Mouse (Mus musculus) olfactory bulb, adult 2 months (tissue): Measurements from ENCODE around the gene Mlf1. TPM values are rescaled to one million over a fixed set of nuclear protein-coding genes. Genes with fewer than 3 reads are reported as not detected.

ENCODE experiments used
- H3K27ac ChIP-seq: fragments of 200-500 bp; 2 replicates; pipeline ENCODE4 v1.5.1; 2012; ENCODE audit warnings: low read depth, low read length; ENCODE audit not compliant: insufficient read depth
- H3K4me1 ChIP-seq: fragments of 200-500 bp; 2 replicates; pipeline ENCODE4 v1.6.1; 2012; ENCODE audit warnings: low read length; ENCODE audit not compliant: control insufficient read depth, insufficient read depth
- H3K4me3 ChIP-seq: fragments of 200-500 bp; 2 replicates; pipeline ENCODE4 v1.5.1; 2012; ENCODE audit warnings: mild to moderate bottlenecking, low read depth, low read length, moderate library complexity; ENCODE audit not compliant: insufficient read depth
- CTCF ChIP-seq: fragments of 200-500 bp; IDR thresholded peaks from 2 replicates; pipeline ENCODE4 v1.5.1; 2012; ENCODE audit warnings: low read depth, mild to moderate bottlenecking, low read length, moderate library complexity; ENCODE audit not compliant: insufficient read depth
- POLR2A ChIP-seq: fragments of 200-500 bp; IDR thresholded peaks from 2 replicates; pipeline ENCODE4 v1.6.1; 2012; ENCODE audit warnings: mild to moderate bottlenecking, low read depth, low read length, moderate library complexity; ENCODE audit not compliant: insufficient read depth
- WGBS: fragments of 180-500 bp; shearing (Covaris S2); methylation state at CpG from one replicate; pipeline ENCODE4 v1.1.7; 2018; 5-methylcytosine and 5-hydroxymethylcytosine counted together
- polyA plus RNA-seq: library from polyadenylated mRNA; stranded (reverse); fragments of >200 nt; gene quantifications from 2 replicates; pipeline ENCODE4 v1.2.4, GENCODE M21; 2012; ENCODE audit warnings: low replicate concordance; ENCODE audit not compliant: missing spikeins, insufficient read depth, insufficient read length

Mlf1 gene
- polyA plus RNA-seq, 1 experiment: not detected

GRCm38 (mm10) chr3:67429338-67429998 lies 55.6 kb downstream of the Mlf1 start:
- no peak overlapping the region; the same call in 1 of the 2 replicates for H3K4me3 ChIP-seq
- peaks cover 5% of the 10 kb centered on the region; the same call in 1 of the 2 replicates for H3K4me1 ChIP-seq
- no peak overlapping the region for H3K27ac ChIP-seq
- 28% methylated on average over 8 of the region's 8 CpGs for WGBS
- no peak for TF ChIP-seq CTCF
- TF ChIP-seq POLR2A: no peak

GRCm38 (mm10) chr3:67429999-67430380 lies 56.1 kb downstream of the Mlf1 start, which contains the start of gene Gfm1:
Gene Gfm1, plus strand, starts transcription at chr3:67430096.
- Histone ChIP-seq H3K4me1 (peaks cover 5% of the 10 kb centered on the region; the same call in 1 of the 2 replicates), H3K27ac (no peak within 1 kb of the TSS), H3K4me3 (peak within 1 kb of the TSS; percentile 81)
- TF ChIP-seq POLR2A (peak; percentile 70), CTCF (peak; percentile 80)
- WGBS: under 1% methylated on average over 24 of the region's 24 CpGs

- Histone ChIP-seq H3K4me3 (no peak overlapping the region), H3K4me1 (peaks cover 5% of the 10 kb centered on the region; the same call in 1 of the 2 replicates), H3K27ac (no peak overlapping the region)
- TF ChIP-seq CTCF (no peak), POLR2A (no peak)
- WGBS: 93% methylated on average over 6 of the region's 6 CpGs
These were observed 60.1 kb downstream of the Mlf1 start for GRCm38 (mm10) chr3:67434011-67434410.

GRCm38 (mm10) chr3:67447143-67447542 lies 73.2 kb downstream of the Mlf1 start:
- 93% methylated on average over 2 of the region's 2 CpGs for WGBS
- Histone ChIP-seq H3K4me3 (no peak overlapping the region), H3K27ac (no peak overlapping the region), H3K4me1 (no peaks in the 10 kb centered on the region)
- no peak for TF ChIP-seq POLR2A
- TF ChIP-seq CTCF: no peak

Other genes with a start within 250 kb of the Mlf1 start
- not detected in 2 replicates for gene Gm17402, start 1.1 kb downstream of the Mlf1 start, polyA plus RNA-seq
- not detected in 2 replicates for gene Gfm1, start 56.0 kb downstream of the Mlf1 start, polyA plus RNA-seq
- not detected in 2 replicates for gene Lxn, start 89.8 kb downstream of the Mlf1 start, polyA plus RNA-seq
- not detected in 2 replicates for gene Rarres1, start 141.4 kb downstream of the Mlf1 start, polyA plus RNA-seq
- gene Mfsd1, start 208.6 kb downstream of the Mlf1 start, polyA plus RNA-seq: not detected in 2 replicates